Mouse (Mus musculus) ovary, adult 2 months (tissue): ENCODE data around the gene Olfr924. TPM values are rescaled to one million over a fixed set of nuclear protein-coding genes. Genes with fewer than 3 reads are reported as not detected.

Source experiments
- polyA plus RNA-seq: library from polyadenylated mRNA; depleted of rRNA; stranded (reverse); fragments of >200 nt; gene quantifications from 2 replicates; pipeline ENCODE4 v1.2.3, GENCODE M21; 2012; rRNA removed

Olfr924 gene
- polyA plus RNA-seq, result not detected in 2 replicates

DNA sequence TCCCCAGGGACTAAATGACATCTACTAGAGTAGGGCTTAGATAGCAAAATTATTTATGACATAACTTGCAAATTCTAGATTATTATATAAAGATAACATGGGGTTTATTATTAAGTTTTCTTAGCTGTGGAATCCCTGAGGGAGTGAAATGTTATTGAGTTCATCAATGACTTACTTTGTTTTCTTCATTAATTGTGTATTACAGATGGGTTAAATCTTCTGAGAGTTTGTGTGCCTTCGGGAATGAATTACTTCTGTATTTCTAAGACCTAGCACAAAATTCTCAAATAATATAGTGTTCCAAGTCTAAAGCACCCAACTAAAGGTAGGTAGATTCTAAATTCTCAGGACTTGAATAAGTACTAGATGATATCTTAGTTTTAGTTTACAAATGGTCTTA lies at the start of gene Olfr924:
Gene Olfr924 (plus strand): TSS at position 301 of the 400 bp plus-strand sequence.

DNA sequence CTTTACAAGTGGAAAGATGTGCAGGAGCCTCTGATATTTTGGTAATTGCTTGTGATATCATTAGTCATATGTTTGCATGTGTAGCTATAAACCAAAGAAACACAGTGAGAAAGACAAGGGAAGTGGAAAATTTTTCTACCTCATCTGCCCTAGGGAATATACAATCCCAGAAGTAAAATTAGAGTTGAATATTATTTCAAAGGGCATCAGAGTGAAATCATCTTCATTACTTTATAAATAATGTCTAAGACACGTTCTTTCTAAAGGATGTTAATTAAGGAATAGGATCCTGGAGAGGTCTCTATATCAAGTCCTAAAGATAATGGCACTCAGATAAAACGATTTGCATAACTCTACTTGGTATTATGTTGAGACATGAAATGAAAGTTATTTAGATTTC lies 29.9 kb upstream of the Olfr924 start, which contains the start of gene Olfr922:
Gene Olfr922 (plus strand): TSS at position 301 of the 400 bp plus-strand sequence.

DNA sequence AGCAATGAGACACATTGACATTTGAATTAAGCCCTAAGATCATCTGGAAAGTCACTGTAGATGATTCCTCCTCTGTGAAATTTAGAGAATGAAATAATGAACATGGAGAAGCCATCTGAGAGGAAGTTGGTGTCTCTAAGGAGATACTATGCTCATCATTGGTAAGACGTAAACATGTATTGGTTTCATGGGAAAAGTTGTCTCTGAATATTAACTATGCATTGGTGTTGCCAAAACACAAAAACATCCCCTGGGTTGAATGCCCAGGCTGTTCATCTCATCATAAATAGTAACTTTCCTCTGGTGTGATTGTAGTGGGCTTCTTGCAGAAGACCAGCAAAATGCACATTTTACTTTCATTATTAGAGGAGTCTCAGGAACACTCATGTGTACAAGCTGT lies 18.0 kb upstream of the Olfr924 start, which contains the start of gene Olfr923:
Gene Olfr923 (plus strand): TSS at position 301 of the 400 bp plus-strand sequence.

DNA sequence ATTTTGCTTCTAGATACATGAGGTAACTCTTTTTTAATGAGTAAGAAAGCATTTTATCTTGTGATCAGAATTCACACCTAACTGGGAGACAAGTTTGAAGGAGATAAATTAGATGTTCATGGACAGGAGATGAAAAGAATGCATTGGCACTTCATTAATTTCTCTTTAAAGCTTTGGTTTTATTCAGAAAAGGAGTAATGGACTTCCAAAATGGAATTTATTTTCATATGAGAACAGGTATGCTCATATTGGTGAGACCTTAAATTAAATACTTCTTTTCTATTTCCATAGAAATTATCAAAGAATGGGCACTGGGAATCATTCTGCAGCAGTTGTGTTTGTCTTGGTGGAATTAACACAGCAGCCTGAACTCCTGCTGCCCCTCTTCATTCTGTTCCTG lies 10.5 kb downstream of the Olfr924 start, which contains the start of gene Olfr26:
Gene Olfr26 (plus strand): TSS at position 301 of the 400 bp plus-strand sequence.

DNA sequence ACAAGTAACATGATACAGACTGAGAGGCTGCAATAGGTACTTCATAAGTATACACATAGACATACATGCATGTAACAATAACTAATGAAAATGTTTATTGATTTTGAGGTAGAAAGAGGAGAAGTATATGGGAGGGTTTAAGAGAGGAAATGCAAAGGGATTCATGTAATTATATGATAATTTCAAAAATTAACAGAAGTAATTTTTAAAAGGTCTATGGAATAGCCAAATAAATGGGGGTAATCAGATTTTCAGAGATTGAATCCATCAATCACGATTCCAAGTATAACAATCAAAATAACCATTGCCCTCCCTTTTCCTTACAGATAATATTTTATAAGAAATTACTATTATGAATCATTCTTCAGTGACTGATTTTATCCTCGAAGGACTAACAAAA lies 32.6 kb downstream of the Olfr924 start, which contains the start of gene Olfr926:
Gene Olfr926 (plus strand): TSS at position 301 of the 400 bp plus-strand sequence.

Other genes starting within 250 kb of the Olfr924 start
- gene Olfr914, start 239.3 kb upstream of the Olfr924 start, polyA plus RNA-seq, result not detected in 2 replicates
- not detected in 2 replicates for gene Olfr916, start 184.6 kb upstream of the Olfr924 start, polyA plus RNA-seq
- not detected in 2 replicates for gene Olfr917, start 178.6 kb upstream of the Olfr924 start, polyA plus RNA-seq
- gene Olfr918, start 169.8 kb upstream of the Olfr924 start, polyA plus RNA-seq, result not detected in 2 replicates
- not detected in 2 replicates for gene Olfr919, start 140.8 kb upstream of the Olfr924 start, polyA plus RNA-seq
- 15.2 and 15.4 TPM in 2 replicates for gene Vwa5a, start 126.2 kb upstream of the Olfr924 start, polyA plus RNA-seq
- 0.16 and 0.20 TPM in 2 replicates for gene Olfr920, start 92.2 kb upstream of the Olfr924 start, polyA plus RNA-seq
- not detected in 2 replicates for gene Olfr921, start 71.4 kb upstream of the Olfr924 start, polyA plus RNA-seq
- gene Olfr922, start 29.8 kb upstream of the Olfr924 start, polyA plus RNA-seq, result not detected in 2 replicates
- gene Olfr923, start 17.9 kb upstream of the Olfr924 start, polyA plus RNA-seq, result not detected in 2 replicates
- gene Olfr26, start 10.6 kb downstream of the Olfr924 start, polyA plus RNA-seq, result not detected in 2 replicates
- not detected in 2 replicates for gene Olfr926, start 32.7 kb downstream of the Olfr924 start, polyA plus RNA-seq
- not detected in 2 replicates for gene Olfr930, start 85.4 kb downstream of the Olfr924 start, polyA plus RNA-seq
- not detected in 2 replicates for gene Olfr933, start 127.9 kb downstream of the Olfr924 start, polyA plus RNA-seq
- gene Olfr934, start 143.9 kb downstream of the Olfr924 start, polyA plus RNA-seq, result not detected in 2 replicates
- not detected in 2 replicates for gene Olfr935, start 155.2 kb downstream of the Olfr924 start, polyA plus RNA-seq
- gene Olfr146, start 178.9 kb downstream of the Olfr924 start, polyA plus RNA-seq, result not detected in 2 replicates
- gene Olfr937, start 220.5 kb downstream of the Olfr924 start, polyA plus RNA-seq, result not detected in 2 replicates
- gene Olfr938, start 234.4 kb downstream of the Olfr924 start, polyA plus RNA-seq, result not detected in 2 replicates